Mouse (Mus musculus) embryonic fibroblast, embryonic 13.5 days (primary cell): ENCODE results near the gene Prkcq.

Experiments used
- CTCF ChIP-seq: IDR thresholded peaks from 2 replicates; pipeline ENCODE4 v1.5.1; 2011; ENCODE audit warnings: mild to moderate bottlenecking, control low read depth, low read length, moderate library complexity, borderline replicate concordance; ENCODE audit not compliant: insufficient read depth
- POLR2A ChIP-seq: IDR thresholded peaks from 2 replicates; pipeline ENCODE4 v1.6.1; 2011; ENCODE audit warnings: low read depth, mild to moderate bottlenecking, control low read depth, low read length, moderate library complexity

DNA sequence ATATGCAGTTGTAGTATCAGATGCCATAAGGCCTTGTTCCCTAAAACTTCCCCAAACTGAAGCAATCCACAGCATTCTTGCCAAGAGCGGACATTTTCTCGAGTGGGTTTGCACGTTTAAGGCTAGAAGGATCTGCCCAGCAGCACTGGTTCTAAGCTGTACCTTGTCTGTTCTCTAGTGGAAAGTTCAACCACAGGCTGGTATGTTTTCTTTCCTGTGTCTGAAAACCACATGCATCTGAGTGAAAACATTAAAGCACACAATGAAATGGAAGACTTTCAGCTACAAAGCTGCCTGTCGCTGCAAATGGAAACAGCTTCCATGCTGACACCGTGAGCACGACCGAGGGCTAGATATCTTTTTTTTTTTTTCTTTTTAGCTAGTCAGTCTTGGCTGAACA is 12.3 kb upstream of the Prkcq start:
- TF ChIP-seq CTCF (no peak), POLR2A (no peak)
